Mouse (Mus musculus) frontal cortex, postnatal 36 days (tissue): Measurements from ENCODE around the gene 0610040J01Rik.

ENCODE experiments used
- DNase-seq, 2 experiments: peaks; one replicate each; pipeline ENCODE4 v3.0.0; 2022; ENCODE audit warnings: low spot score in 2 of 2

0610040J01Rik gene

GRCm38 (mm10) chr5:63897820-63898110 is 85.6 kb downstream of the 0610040J01Rik start:
- DNase-seq = no peak

GRCm38 (mm10) chr5:63903329-63903728 is 91.2 kb downstream of the 0610040J01Rik start:
- no peak for DNase-seq

GRCm38 (mm10) chr5:63906149-63907093 is 94.3 kb downstream of the 0610040J01Rik start:
- DNase-seq = peak; percentile 86 to 88

GRCm38 (mm10) chr5:63907513-63907912 is 95.3 kb downstream of the 0610040J01Rik start:
- DNase-seq = no peak

GRCm38 (mm10) chr5:63910171-63910960 is 98.2 kb downstream of the 0610040J01Rik start:
- DNase-seq = no peak

- DNase-seq = no peak
Measured at GRCm38 (mm10) chr5:63914896-63915295, 102.7 kb downstream of the 0610040J01Rik start.

- DNase-seq = no peak
Measured at GRCm38 (mm10) chr5:63916457-63917139, 104.4 kb downstream of the 0610040J01Rik start.

GRCm38 (mm10) chr5:63918201-63918600 is 106.0 kb downstream of the 0610040J01Rik start:
- no peak for DNase-seq

- DNase-seq = no peak
Measured at GRCm38 (mm10) chr5:63923305-63924025, 111.3 kb downstream of the 0610040J01Rik start.

- DNase-seq = no peak
Measured at GRCm38 (mm10) chr5:63925035-63925628, 113.0 kb downstream of the 0610040J01Rik start.

- DNase-seq = no peak
Measured at GRCm38 (mm10) chr5:63930824-63931358, 118.7 kb downstream of the 0610040J01Rik start.

- DNase-seq = no peak
Measured at GRCm38 (mm10) chr5:63932829-63933228, 120.7 kb downstream of the 0610040J01Rik start.

GRCm38 (mm10) chr5:63935581-63935980 is 123.4 kb downstream of the 0610040J01Rik start:
- no peak for DNase-seq

GRCm38 (mm10) chr5:63936740-63937139 is 124.6 kb downstream of the 0610040J01Rik start:
- no peak for DNase-seq

- no peak for DNase-seq
Measured at GRCm38 (mm10) chr5:63938575-63938974, 126.4 kb downstream of the 0610040J01Rik start.

- DNase-seq = no peak
Measured at GRCm38 (mm10) chr5:63941891-63942290, 129.7 kb downstream of the 0610040J01Rik start.

- no peak for DNase-seq
Measured at GRCm38 (mm10) chr5:63943291-63943690, 131.1 kb downstream of the 0610040J01Rik start.

- DNase-seq = no peak
Measured at GRCm38 (mm10) chr5:63947526-63947925, 135.4 kb downstream of the 0610040J01Rik start.

- no peak for DNase-seq
Measured at GRCm38 (mm10) chr5:63949195-63949594, 137.0 kb downstream of the 0610040J01Rik start.
